21 mouse cellular contexts compared by ENCODE assay signal in genomic region chr2:10133941-10134340, GRCm38 (mm10). TPM values are rescaled to one million over a fixed set of nuclear protein-coding genes. Genes with fewer than 3 reads are reported as not detected.
"Had no signal": no experiment of that assay in that cellular context is flagged by ENCODE, and none has a peak within 500 bp of the region (broad histone marks: within the 10 kb centered on the region; RNA-seq: fewer than 3 reads in every experiment).

No protein-coding gene starts in this region.

- H3K4me3 ChIP-seq: layer of hippocampus, adult 2 months; midbrain, embryonic 12.5 days; midbrain, embryonic 15.5 days; myocyte; neural tube, embryonic 13.5 days had no signal

- H3K9ac ChIP-seq: midbrain, embryonic 12.5 days; midbrain, embryonic 15.5 days; neural tube, embryonic 13.5 days had no signal

- H3K27ac ChIP-seq: kidney, postnatal 0 days; layer of hippocampus, adult 2 months; macrophage; midbrain, embryonic 12.5 days; midbrain, embryonic 15.5 days; neural tube, embryonic 13.5 days had no signal

- H3K27me3 ChIP-seq: midbrain, embryonic 12.5 days; midbrain, embryonic 15.5 days; neural tube, embryonic 13.5 days had no signal

- DNase-seq: kidney, adult 18-20 months; kidney, adult 9 months; kidney, postnatal 25 days; layer of hippocampus, adult 9-11 months; lung, adult 2 months; lung, postnatal 14 days; retina, postnatal 1 day; thymus, adult 18-20 months; thymus, postnatal 36 days had no signal

- H3K4me1 ChIP-seq: midbrain, embryonic 12.5 days; midbrain, embryonic 15.5 days; neural tube, embryonic 13.5 days had no signal

- ATAC-seq: inflammation-experienced regulatory T-cells, adult 6 months; intestine, embryonic 16.5 days; midbrain, embryonic 15.5 days had no signal

- H3K36me3 ChIP-seq: midbrain, embryonic 12.5 days; midbrain, embryonic 15.5 days; neural tube, embryonic 13.5 days had no signal

- H3K4me2 ChIP-seq: midbrain, embryonic 12.5 days; midbrain, embryonic 15.5 days; neural tube, embryonic 13.5 days had no signal

- H3K9me3 ChIP-seq: midbrain, embryonic 12.5 days; midbrain, embryonic 15.5 days; neural tube, embryonic 13.5 days had no signal

RNA-seq across cellular contexts. Expression of gene Itih2, which starts 2.7 kb away (rescaled TPM):
- total RNA-seq: megakaryocyte, adult 5-6 weeks; neutrophil, adult 5-6 weeks had no signal
- polyA plus RNA-seq: inflammation-experienced regulatory T-cells, adult 6 months; macrophage; small intestine, adult 2 months had no signal

RNA-seq across cellular contexts. Expression of gene Itih5, which starts 19.4 kb away (rescaled TPM):
- polyA plus RNA-seq: myocyte had no signal
